Mouse (Mus musculus) liver, adult (tissue): ENCODE measurements at regions not wholly inside any gene's neighbourhood (a gene's known extent, or its start where the extent isn't known, plus 50 kb on each side); places are given as distances from the start of the nearest gene placed in this dataset.

Experiments
- GATA4 ChIP-seq: IDR thresholded peaks from 2 replicates; pipeline ENCODE4 v1.6.1; 2014; ENCODE audit warnings: mild to moderate bottlenecking, low read length; ENCODE audit not compliant: insufficient replicate concordance

DNA sequence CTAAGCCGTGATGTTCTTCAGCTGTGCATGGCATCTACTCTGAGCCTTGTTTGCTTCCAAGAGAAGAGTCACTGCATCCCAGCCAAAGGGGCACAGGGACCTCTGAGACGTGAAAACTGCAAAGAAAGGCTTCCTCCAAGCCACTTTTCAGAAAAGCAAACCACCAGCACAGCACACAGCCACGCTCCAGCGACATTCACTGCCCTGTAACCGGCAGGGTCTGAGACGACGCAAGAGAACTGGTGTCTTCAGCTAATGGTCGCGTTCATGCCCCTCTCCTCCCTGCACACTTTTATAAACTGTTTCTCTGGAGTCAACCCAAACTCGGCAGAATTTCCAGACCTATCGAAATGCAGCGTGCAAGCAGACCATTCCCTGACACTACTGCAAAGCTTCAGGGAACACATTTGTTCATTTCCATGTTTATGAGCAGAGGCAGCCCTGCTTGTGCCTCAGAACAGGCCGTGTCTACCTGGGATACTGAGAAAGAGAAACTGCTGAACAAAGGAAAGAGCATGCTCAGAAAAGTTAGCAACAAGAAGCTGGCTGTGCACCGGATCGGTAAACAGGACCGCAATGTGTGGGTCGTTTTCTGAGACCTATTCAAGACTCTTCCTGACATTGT lies 532.0 kb downstream of the Nfib start:
- no peak for TF ChIP-seq GATA4

DNA sequence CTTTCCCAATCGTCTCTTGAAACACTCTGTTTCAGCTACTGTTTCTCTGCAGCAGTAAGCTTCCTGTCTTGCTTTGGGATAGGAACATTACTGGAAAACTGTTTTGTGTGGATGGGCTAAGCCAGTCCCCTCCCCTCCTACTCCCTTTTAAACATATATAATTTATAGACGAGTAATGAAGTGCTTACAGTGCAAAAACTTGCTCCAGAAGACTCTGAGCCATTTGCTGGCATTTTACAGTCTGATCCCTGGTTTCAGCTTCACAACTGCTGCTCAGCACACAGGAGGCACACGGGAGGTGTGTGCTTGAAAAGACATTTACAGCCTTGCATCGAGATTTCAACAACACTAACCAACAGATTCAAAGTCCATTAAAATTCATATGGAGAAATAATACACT lies 534.6 kb downstream of the Nfib start:
- TF ChIP-seq GATA4 = no peak

DNA sequence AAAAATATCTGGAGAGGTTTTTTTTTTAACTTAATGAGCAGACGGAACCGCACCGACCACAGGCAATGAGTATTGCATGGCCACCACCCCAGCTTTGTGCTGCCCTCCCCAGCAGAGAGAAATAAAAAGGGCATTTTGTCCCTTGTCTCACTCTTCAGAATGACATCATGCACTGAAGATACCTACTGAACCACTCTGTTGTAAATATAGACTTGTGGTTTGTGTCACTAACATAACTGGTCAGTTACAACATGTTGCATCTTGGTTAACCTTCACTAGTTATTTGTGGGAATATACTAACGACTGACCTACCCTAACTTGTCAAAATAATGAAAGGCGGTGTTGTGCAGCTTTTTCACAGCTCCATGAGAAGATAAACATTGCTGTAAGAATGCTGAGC lies 537.5 kb downstream of the Nfib start:
- no peak for TF ChIP-seq GATA4

DNA sequence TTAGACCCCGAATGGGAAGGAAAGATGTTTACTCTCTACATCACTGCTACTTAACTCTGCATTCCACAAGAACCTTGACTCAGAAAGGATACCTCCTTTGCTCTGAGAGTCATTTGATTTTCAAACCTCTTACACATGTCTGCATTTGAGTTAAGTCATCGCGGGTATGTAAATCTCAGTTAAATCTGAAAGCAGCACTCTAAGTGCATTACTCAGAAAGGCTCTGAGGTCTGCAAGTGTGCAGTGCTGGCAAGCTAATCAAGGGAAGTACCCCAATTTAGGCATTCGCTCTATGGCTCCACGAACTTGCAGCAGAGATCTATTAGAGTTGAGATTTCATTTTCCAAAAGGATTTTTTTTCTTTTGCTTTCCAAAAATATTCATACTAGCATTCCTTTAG lies 538.2 kb downstream of the Nfib start:
- TF ChIP-seq GATA4 = no peak

DNA sequence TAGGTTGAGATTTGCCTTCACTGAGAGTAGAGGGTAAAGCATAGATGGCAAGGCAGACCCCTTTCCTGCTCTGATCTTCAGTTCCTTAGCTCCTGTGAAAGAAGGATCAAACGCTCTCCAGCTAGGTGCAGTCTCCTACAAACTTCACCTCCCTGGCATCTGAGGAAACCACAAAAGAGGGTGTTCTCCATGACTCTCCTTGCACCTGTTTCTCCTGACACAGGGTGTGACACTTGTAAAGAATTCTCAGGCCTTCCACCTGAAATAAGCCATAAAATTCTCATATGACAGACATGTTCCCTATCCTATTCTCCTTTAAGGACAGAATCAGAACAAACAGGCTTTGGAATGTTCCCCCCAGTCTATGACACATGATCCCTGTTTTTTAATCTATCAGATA lies 538.7 kb downstream of the Nfib start:
- no peak for TF ChIP-seq GATA4

DNA sequence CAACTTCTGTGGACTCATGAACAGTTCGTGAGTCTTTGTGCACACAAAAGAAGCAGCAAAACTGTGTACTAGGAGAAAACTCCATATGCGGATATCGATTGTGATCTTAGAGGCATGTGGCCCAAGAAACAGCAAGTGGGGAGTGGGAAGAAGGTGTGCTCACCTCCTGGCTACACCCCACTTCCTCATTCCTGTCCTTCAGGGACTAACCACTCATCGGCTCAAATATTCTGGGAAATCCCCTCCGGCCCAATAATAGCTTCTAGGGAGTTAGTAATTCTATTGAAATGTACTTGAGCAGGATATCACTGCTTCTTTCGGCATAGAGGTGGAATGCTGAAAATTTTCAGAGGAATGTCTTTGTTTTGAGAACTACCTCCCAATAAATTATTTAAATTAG lies 539.5 kb downstream of the Nfib start:
- no peak for TF ChIP-seq GATA4

DNA sequence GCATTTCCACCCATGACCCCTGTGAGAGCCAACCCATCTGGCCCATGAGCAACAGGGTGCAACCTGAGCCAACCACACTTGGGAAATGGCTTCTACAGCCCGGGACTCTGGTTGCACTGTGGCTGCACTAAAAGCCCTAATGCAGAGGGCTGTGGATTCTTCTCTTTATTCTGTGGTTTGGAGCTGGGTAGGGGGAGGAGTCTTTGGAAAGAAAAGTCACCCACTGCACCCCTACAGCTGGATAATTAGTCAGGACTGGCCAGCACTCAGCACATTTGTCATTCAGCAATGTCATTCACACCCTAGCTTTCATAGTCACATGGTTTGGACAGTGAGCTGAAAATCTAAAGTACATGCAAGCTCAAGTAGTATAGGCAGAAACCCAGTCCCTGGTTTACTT lies 541.5 kb downstream of the Nfib start:
- TF ChIP-seq GATA4 = no peak

DNA sequence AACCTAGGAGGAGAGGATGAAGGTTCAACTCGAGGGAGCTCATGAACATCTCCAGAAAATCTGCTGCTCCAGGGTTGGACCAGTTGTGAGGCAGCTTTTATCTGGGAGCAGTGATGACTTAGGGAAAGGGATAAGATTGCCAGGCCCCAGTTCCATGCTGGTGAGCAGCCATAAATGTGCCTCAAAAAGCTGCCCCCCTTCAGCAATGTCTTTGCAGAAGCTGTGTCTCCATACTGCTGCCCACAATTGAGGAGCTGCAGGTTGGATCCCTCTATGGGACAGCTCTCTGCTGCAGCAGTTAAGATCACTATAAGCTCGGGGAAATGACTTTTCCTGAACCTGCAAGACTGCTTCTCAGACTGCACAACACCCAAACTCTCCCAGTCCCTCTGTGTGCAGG lies 543.7 kb downstream of the Nfib start:
- no peak for TF ChIP-seq GATA4

DNA sequence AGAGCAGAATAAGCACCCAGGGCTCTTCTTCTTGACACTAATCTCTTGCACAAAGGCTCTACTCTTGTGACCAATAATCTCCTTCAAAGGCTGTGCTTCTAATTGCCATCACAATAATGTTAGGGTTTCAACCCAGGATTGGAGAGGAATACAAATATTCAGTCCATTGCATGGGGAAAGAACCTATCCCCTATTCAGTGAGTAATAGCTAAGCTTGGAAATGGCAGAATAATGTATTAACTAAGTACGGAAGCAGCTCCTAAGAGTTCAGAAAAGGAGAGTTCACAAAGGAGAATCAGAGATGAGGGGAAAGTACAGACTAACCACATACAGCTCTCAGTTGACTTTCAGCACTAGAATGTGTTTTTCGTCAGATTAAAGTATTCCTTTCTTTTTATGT lies 544.3 kb downstream of the Nfib start:
- TF ChIP-seq GATA4 = no peak

DNA sequence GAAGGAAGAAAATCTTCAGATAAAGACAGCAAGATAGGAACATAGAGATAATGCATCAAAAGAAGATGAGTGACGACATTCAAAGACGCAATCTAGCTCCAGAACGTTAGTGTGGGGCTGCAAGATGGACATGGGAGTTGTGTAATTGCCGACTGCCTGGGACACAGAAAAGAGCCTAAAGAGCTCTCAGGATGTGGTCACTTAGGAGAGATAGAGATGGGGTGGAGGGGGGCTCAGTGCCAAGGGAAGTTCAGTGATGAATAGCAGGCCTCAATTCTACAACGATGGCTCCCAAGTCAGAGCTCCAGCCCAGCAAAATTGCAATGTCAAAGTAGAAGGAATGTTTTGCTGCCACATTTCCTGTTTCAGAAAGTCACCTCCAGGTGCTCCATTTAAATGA lies 545.3 kb downstream of the Nfib start:
- TF ChIP-seq GATA4 = no peak

DNA sequence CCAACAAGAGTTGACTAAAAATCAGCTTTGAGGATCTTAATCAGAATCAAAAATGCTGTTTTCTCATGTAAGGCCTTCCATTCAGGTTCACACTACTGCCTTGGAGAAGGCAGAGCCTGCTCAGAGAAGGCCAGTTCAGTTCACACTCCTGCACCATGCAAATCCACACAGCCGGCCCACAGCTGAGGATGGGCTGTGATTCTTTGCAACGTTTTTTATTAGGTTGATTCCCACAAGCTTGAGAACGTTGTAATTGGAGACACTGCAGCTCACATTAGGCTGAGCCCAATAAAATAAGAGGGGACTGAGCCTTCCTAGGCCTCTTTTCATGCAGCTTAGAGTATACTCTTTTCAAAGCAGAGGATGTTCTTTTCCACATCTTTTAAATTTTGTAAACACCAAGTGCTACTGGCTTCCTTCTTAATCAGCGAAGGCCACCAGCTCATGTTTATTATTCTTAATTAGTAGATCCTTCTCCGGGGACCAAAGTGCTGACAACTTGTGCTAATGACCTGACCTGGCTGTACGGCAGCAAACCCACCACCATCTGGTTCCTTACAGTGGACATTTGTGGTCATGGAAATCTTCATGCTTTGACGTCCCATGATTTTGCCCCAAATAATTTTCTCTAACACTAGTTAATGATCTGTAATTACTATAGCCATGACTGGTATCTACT lies 549.8 kb downstream of the Nfib start:
- no peak for TF ChIP-seq GATA4

DNA sequence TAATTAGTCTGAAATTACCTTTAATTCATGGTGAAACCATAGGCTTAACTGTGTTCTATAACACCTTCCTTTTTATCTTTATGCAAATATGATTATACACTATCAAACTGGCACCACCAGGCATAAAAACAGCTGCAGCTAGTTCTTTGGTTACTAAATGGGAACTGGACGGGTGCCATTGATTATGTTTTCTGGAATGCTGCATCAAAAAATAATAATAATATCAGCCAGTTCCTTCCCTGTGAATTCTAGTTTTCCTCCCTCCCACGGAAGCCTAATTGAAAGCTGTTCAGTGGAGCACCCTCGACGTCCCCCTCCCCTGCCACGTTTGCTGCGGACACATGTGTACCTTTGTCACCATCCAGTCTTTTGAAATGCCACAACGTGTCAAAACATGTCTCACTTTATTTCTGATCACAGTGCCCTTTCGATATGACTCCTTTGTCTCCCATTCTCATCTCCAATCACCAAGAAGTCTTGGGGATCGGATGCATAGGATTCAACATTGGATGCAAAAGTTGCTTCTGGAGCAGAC lies 551.5 kb downstream of the Nfib start:
- no peak for TF ChIP-seq GATA4

DNA sequence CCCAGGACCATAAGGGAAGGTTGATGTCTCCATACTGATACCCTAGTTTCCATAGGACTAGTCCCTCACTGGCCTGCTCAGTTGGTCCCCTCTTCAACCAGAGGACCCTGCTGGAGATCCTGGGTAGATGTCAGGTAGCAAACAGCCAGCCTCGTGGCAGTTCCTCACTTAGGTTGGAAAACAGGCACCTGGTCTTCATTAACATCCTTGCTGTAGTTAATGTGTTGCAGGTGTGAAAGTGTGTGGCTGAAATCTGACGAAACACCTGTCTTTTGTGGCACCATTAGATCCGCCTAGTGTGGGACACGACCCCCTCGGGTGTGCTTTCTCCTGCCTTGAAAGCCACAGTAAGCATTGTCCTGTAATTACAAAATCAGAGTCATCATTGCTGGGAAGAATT lies 551.9 kb downstream of the Nfib start:
- TF ChIP-seq GATA4 = no peak

DNA sequence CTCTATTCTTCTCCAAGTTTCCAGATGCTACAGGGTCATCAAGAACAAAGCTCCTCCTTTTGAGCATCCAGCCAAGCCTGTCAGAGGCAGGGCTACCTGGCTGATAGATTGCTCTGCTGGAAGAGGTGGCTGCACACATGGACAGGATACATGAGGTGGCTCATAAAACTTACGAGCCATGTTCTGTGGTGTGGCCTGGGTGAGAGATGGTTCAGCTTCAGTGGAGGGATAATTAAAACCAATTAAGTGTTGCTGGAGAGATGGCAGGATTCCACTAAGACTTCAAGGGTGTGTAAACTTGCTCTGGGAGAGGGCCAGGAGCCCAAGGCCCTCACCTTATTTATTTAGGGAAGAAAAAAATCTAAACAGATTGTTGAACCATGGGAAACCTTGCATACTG lies 555.6 kb downstream of the Nfib start:
- TF ChIP-seq GATA4 = no peak

DNA sequence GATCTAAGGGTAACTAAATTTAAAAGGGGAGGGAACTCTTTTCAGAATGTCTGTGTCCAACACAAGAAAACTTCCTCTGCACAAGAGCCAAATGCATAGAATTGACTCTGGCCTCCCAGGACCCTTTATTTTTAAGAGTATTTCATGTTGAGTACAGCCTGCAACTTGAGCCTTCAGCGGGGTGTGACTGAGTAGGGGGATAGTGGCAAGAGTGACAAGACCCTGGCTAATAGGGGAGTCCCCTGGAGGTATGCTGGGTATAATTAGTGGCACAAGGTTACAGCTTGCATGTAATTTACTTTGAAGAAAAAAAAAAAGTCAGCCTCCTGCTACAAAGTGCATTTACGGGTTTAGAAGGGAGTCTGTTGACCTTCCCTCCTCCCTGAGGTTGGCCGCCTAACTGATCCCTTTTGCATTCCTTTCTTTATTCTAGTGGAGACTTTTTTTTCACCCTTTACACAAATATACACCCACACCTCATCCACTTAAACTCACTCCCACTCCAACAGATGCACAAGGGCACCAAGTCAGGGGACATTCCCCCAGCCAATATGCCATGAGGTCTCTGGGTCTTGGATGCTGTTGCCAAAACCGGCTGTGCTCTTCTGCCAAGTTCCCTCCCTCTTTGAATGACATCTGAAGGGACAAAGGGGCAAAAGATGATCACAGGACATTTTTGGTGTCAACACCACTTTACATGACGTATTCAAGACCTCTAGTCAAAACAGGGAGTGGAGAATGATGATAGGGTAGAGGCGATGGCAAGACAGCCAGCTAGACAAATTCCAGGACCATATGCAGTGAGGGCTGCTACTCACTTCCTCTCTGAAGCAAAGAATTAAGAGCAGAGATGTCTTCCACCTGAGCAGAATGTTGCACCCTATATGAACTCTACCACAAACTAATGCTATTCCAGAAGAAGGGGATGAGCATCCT lies 557.2 kb downstream of the Nfib start:
- TF ChIP-seq GATA4 = no peak

DNA sequence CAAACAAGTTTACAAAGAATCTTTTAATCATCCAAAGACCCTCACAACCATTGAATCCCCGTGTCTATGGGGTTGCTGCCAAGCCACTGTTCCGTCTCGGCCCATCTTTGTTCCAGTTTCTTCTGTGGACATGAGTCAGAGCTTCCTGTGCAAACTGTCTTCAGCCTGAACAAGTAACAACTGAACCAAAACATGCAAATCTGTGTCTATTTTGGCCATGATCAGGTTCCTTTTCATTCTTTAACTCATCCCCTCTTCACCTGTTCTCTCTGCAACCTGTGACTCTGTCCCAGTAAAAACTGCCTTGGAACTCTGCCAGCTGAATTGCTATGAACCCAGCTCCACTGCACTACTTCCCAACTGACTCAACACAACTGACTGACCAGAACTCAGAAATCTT lies 563.2 kb downstream of the Nfib start:
- TF ChIP-seq GATA4 = no peak

DNA sequence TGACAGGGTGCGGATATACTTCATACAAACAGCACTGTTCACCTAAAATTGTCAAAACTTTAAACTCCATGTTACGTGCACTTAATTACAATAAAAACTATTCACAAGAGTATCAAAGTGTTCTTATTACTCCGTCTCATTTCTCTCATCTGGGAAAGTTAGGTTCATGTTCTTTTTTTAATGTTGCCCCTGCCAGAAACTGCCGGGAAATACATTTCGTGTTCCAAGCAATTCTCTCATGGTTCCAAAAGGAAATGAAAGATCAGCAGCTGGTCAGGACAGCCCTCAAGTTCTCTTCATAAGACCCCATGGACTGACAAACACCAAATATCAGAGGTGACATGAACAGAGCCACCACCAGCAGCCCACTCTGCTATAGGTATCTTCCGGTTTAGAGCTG lies 565.7 kb downstream of the Nfib start:
- no peak for TF ChIP-seq GATA4

DNA sequence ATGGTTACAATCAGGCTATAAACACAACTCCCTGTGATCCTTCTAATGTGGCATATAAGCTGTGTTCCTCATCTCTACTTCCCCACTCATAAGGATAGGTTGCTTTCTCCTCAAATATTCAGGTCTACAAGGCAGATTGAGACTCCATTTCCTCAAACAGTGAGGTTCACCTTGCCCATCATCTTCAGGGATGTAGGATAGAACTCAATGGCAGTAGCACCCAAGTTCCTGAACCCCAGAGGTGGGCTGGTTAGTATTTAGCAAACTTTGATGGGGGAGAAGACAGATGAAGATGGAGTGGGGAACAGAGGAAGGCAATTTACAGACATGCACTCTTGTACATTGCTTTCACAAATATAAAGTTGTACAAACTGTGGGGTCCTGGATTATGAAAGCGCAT lies 566.5 kb downstream of the Nfib start:
- TF ChIP-seq GATA4 = no peak
